Mouse (Mus musculus): ENCODE data around the gene Abca17.

- TF ChIP-seq CTCF (IDR thresholded peaks at IDR 0.05; ENCODE audit: low read depth) (no peak), EP300 (IDR thresholded peaks at IDR 0.05; ENCODE audit: low read depth) (no peak)
Observed at GRCm38 (mm10) chr17:24383789-24384188, 32.9 kb upstream of the Abca17 start.

Data from liver, postnatal 0 days (tissue).